In the genomic region with DNA sequence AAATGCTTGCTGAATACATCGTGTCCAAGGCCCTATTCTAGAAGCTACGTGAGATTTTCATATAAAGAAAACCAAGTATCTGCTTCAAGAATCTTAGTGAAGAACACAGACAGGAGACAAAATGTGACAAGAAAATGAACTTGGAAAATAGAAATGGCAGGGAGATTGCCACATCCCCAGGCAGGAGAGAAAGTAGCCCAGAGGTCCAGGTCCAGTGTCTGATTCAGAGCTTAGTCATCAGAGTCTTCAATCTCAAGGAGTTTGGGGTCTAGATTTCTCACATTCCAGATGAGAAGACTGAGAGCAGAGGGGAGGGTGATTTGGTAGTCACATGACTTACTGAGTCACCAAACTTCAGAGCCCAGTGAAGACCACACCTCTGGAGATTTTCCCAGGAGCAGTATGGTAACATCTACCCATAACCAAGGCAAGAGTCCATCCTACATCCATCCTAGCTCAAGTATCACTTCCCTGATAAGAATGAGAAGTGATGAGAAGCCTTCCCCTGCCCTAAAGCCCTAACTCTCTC, we compare ENCODE assay signal across 17 mouse cellular contexts.
"Had no signal": no experiment of that assay in that cellular context is flagged by ENCODE, and none has a peak within 500 bp of the region (broad histone marks: within the 10 kb centered on the region; RNA-seq: fewer than 3 reads in every experiment).

No protein-coding gene starts in this region.

- H3K36me3 ChIP-seq: midbrain, embryonic 10.5 days; midbrain, embryonic 12.5 days; midbrain, embryonic 15.5 days; neural tube, embryonic 13.5 days; neural tube, embryonic 15.5 days had no signal

- H3K4me1 ChIP-seq: midbrain, embryonic 12.5 days; midbrain, embryonic 15.5 days; neural tube, embryonic 13.5 days; neural tube, embryonic 15.5 days had no signal

- ATAC-seq: liver, postnatal 0 days; midbrain, embryonic 15.5 days had no signal

- H3K9me3 ChIP-seq: midbrain, embryonic 10.5 days; midbrain, embryonic 12.5 days; midbrain, embryonic 15.5 days; neural tube, embryonic 13.5 days; neural tube, embryonic 15.5 days had no signal

- H3K27ac ChIP-seq: midbrain, embryonic 10.5 days; midbrain, embryonic 12.5 days; midbrain, embryonic 15.5 days; neural tube, embryonic 13.5 days; neural tube, embryonic 15.5 days had no signal

- H3K4me3 ChIP-seq: midbrain, embryonic 10.5 days; midbrain, embryonic 12.5 days; midbrain, embryonic 15.5 days; neural tube, embryonic 13.5 days; neural tube, embryonic 15.5 days had no signal

- H3K27me3 ChIP-seq: neural tube, embryonic 13.5 days; neural tube, embryonic 15.5 days had no signal

- DNase-seq: liver, postnatal 0 days; lung, embryonic 14.5 days; lung, postnatal 10 days; lung, postnatal 4 days; retina, postnatal 1 day; right cerebral cortex, adult 18-20 months; right cerebral cortex, postnatal 25 days; right cerebral cortex, postnatal 4 days; spleen, adult 18-20 months; thymus, adult 18-20 months; thymus, postnatal 14 days; thymus, postnatal 36 days had no signal

- H3K9ac ChIP-seq: liver, postnatal 0 days; lung, embryonic 14.5 days; midbrain, embryonic 12.5 days; midbrain, embryonic 15.5 days; neural tube, embryonic 13.5 days; neural tube, embryonic 15.5 days had no signal

- H3K4me2 ChIP-seq: lung, embryonic 14.5 days; midbrain, embryonic 12.5 days; midbrain, embryonic 15.5 days; neural tube, embryonic 13.5 days; neural tube, embryonic 15.5 days had no signal
